Mouse (Mus musculus): ENCODE measurements at regions not wholly inside any gene's neighbourhood (a gene's known extent, or its start where the extent isn't known, plus 50 kb on each side); places are given as distances from the start of the nearest gene placed in this dataset.

DNA sequence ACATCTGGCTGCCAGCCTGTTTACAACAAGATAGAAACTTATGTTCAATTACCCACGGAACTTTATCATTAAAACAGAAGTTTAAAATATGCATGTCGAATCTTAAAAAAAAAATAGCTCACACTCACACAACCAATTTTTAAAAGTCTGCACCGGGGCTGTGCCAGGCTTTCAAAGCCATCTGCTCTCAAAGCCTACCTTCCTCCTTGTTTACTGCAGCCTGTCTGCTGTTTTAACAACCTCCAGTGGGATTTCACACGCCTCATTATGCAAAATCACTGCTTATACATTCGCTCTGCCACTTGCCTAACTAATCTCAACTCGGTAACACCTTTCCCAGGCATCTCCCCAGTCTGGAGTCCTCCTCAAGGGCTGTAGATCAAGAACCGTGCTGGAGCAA is 292.6 kb upstream of the Castor2 start:
- no peak for DNase-seq

DNA sequence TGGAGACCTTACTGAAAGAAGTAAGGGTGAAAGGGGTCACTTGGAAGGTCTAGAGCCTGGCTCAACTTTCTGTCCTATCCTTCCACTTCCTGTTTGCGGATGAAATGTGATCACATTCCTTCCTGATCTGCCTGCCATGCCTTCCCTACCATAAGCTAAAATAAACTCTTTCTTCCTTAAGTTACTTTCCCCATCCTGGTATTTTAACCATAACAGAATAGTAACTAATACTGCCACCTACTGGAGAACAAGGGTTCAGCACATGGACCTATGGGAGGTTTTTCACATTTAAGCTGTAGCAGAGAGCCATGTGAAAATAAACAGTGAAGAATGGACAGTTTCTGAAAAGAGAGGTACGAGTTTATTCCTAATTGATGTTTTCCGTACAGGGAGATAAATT is 297.5 kb upstream of the Castor2 start:
- DNase-seq = no peak

DNA sequence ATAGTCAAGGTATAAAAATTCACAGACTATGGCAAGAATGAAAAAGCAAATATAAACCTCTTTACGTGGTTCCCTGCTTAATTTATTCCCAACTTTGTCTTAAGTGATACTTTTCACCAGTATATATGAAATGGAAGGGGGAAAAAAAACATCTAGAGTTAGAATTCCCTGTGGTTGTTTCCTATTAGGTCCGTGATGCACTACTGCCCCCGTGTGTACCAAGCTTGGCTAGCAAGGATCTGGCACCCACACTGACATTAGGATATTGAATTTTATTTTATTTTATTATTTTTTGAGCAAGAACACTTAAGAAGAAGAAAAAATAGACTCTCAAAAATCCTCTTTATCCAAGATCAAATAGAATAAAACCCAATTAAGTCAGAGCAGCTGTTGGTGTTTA is 303.9 kb upstream of the Castor2 start:
- DNase-seq = no peak

DNA sequence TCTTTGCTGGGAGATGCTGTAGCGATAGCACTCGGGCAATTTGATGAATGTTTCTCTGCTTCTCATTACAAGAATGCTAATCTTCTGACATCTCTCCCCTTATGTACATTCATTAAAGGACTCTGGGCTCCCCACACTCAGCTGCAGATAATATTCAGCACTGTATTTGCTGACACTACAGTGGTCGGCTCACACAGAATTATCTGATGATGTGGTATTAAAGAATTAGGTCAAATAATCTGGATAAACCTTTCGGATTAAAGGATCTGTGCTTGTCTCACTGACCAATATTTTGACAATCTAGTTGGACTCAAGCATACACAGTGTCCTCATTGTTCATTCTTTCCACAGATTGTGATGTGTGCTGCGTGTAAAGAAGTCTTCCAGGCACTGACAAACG is 308.8 kb upstream of the Castor2 start:
- no peak for DNase-seq

DNA sequence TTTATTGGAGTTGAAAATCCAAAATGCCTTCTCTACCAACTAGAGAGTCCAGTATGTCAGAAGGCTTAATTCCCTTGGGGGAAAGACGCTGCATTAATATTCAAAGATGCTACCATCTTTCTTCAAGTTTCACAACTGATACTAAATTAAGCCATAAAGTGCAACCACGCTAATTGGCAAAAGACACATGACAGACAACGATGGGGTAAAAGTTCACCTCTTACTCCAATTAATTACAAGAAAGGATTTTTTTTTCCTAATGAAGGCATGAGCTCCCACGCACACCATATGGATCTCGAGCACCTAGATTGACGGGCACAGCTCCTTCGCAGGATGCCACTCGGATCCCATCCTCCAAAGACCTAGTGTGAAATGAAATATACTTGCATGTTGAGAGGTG is 311.5 kb upstream of the Castor2 start:
- no peak for DNase-seq

DNA sequence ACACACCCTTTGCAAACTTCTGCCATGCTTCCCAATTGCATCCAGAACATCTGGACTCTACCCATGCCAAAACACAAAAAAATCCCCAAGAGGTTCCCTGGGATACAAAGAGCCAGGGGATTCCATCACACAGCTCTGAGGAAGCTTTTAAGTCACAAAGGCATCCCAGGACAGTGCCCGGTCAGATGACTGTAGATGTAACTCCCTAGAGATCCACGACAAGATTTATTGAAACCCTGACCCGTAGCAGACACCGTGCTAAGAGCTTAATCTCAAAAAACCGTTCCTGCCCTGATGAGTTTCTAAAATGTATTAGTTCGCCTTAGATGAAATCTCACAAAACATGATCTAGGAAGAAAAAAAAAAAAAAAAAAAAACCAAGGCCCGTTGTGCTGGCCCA is 312.0 kb upstream of the Castor2 start:
- DNase-seq = no peak

DNA sequence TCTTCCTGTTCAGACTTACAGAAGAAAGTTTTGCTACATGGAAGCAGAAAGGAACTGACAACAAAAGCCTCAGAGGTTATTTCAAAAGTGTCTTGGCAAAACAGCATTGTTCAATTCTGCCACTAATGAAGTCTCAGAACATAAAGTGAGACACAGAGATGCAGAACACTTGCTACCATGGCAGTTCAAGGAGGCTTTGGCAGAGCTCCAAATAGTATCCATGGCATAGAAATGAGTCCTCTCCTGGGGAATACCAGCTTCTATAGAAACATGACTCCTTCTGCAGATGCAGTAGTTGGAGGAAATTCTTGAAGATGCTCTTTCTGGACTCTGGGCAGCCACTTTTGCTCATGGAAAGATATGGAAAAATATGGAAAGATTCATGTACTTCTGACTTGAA is 322.9 kb upstream of the Castor2 start:
- DNase-seq = no peak

DNA sequence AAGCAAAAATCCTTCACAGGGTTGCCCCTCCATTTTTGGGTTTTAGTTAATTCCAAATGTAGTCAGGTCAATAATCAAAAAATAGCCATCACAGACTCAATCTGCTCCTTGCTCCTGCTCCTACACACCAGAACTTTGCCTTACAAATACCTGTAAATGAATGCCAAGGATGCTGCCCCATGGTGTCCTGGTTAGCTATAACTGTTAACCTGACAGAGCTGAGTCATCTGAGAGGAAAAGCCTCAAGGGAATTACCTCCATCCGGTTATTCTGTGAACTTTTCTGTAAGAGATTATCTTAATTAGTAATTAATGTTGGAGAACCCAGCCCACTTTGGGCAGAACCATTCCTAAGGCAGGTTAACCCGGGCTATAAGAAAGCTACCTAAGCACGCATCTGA is 325.4 kb upstream of the Castor2 start:
- no peak for DNase-seq

DNA sequence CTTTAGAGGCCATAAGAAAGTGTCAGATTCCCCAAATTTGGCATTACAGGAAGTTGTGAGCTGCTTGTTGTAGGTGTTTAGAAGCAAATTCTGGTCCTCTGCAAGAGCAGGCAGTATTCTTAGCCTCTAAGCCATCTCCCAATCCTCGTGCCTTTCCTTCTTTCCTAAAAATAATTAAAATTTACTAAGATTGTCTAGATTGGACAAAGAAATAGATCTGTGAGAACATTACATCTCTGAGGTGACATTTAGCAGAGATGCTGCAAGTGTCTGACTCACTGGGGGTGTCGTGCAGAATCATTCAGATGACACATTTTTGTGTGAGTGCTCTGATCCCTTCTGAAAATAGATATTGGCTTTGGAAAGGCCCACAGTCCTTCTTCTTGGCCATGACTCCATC is 330.7 kb upstream of the Castor2 start:
- no peak for DNase-seq

DNA sequence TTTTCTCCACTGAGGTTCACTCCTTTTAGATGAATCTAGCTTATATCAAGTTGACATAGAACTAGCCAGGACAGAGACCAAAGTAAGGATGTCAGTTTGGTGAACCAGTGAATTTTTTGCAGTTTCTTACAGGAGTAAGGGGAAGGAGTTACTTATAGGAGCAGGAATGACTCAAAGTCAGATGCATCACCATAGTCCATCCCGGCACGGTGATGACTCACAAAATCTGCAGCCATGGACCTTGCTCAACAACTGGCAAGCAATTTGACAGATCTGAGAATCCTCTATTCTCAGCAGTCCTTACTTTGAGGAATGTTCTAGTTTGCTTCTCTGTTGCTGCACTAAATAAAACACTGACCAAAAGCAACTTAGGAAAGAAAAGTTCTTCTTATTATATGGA is 341.7 kb upstream of the Castor2 start:
- no peak for DNase-seq

DNA sequence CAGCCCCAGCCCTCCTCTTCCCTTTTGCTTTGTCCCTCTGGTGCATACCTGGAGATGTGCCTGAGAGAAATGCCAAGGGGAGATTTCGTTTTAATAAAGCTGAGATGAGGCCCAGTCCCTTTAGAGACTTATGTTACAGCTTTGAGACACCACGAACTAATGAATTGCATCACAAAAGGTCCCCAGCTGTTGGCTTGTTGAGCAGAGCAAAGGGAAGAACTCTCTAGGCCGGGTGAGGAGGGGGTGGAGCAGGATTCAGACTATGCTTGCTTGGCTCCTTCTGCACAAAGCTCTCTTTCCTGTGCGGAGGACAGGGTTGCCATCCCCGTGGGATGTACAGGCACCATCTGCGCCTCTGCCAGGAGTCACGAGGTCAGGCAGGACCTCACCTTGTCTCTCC is 345.3 kb upstream of the Castor2 start:
- DNase-seq = no peak

DNA sequence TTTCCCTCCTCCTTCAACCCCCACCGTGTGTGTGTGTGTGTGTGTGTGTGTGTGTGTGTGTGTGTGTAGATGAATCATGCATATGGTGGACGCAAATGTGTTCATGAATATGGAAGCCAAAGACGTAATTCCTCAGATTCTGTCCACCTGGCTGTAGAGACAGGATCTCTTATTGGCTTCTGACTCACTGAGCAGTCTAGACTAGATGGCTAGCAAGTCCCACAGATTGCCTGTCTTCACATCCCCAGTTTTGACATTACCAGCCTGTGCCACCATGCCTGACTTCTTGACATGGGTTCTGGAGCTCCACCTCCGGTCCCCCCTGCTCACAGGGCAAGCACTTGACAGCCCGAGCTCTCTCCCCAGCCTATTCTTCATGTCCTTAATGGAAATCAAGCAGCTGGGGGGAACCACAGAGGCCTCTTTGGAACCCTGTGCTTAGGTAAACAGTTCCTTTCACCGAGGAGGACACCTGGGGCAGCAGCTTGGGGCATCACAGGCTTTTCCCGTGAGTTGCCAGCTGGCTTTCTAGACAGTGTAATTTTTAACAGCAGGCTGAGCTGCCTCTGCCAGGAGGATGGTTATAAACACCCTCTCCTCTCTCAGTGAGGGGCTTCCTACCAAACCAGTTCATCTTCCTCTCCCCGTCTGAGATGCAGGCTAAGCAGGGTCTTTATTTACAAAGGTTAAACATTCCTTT is 345.9 kb upstream of the Castor2 start:
- no peak for DNase-seq

DNA sequence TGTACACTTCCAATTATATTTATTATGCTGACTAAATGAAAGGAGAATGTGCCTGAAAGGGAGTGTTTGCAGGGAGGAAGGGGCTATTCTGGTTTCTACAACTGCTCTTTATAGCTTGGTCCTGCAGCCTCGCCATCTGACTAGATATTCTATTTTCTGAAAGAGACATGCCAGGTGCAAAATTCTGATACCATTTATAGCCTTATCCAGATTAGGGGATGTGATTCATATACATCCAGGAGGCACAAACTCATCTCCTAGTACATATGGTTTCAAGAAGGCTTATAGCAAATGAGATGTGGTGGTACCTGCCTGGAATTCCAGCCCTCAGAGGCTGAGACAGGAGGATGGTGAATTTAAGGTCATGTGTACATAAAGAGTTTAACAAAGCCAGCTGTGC is 352.6 kb upstream of the Castor2 start:
- DNase-seq = no peak

DNA sequence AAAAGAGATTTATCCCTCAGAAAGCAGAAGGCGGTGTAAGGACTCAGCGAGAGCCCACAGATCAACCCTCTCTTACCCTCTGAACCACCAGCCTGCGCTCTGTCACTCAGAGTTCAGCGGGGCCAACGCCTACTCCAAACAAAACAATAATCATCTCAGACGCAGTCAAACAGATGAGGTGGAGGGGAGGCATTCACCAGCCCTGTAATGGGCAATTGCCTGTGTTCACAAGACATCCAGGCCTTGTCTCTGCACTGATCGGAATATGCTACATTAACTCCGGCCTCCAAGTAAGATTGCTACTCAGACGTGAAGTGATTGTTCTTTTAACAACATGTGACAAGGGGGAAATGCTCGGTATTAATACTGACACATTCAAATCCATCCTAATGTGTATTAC is 353.1 kb upstream of the Castor2 start:
- DNase-seq = no peak

DNA sequence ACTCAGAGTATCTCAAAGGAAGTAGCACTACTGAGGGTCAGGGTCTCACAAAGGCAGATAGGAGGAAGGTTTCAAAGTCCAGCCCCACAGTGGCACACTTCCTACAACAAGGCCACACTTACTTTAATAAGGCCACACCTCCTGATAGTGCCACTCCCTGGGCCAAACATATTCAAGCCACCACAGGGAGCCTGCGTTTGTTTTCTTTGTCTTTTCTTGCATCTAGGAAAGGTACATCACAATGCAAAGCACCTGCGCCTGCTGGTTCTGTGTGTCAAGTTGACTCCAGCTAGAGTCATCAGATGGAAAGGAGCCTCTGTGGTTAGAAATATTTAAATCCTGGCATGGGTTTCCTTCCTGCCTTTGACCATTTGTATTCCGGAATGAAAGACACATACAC is 355.4 kb upstream of the Castor2 start:
- no peak for DNase-seq

DNA sequence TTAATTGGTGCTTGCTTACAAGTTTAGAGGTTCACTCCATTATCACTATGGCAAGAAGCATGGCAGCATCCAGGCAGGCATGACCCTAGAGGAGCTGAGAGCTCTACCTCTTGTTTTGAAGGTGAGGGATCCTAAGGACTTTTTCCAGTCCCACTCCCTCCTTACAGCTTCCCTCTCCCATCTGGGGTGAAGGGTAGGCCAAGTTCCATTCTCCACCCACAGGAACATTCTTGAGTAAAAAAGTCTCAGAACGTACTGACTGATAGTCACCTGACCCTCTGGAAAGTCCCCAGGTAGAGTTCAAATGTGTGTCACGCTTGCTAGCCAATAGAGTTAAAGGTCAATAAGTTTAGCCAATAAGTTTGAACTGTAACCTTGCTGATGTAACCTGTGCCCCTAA is 355.9 kb upstream of the Castor2 start:
- DNase-seq = no peak

DNA sequence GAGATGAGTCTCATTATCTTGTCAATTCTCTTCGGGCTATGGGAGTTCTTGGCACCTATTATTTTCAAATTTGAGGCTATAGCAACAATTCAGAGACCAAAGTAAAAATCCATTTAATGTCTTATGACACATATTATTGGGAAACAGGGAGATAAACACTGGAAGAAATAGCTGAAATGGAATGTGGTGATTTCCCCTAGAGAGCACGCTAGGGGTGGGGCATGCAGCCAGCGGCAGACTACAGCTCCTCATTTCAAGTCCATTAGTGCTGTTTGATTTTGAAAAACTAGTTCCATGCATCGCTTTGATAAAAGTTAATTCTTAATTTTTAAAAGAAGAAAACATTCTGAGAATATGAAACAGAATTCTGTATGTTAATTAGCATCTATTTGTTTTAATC is 367.6 kb upstream of the Castor2 start:
- DNase-seq = no peak

DNA sequence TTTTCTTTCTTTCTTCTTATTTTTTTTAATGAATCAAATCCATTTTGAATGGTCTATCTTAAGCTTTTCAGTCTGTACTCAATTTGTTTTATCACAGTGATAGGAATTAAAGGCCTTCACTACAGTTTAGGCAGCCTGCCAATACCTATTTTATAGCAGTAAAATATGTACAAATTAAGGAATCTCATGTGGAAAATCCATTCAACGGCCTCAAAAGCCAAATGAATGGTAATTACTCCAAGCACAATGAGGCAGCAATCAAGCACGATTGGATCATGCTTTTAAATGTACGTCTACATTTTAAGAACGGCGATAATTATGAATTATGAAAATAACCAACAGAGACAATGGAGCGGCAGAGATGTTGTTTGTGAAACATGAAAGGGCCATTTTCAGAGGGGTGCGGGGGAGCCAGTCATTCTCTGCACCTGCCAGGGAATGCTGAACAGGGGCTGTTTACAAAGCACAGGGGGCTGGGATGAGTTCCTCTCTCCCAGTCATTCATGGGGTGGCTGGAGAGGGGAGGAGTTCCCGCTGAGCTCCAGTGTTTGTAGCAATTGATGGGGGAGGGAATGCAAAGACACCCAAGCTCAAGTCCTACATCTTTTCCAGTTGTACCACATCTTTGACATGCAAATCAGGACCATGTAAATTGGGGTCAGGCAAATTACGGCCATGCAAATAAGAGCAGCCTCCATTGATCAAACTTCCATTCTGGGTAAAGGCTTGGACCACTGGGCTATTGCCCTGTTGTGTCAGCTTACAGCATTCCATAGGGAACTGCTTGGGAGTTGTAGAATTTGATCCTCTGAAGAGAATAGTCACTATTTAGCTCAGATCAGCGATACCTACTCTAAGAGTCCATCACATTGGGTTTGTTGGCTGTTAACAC is 381.1 kb upstream of the Castor2 start:
- DNase-seq = no peak

DNA sequence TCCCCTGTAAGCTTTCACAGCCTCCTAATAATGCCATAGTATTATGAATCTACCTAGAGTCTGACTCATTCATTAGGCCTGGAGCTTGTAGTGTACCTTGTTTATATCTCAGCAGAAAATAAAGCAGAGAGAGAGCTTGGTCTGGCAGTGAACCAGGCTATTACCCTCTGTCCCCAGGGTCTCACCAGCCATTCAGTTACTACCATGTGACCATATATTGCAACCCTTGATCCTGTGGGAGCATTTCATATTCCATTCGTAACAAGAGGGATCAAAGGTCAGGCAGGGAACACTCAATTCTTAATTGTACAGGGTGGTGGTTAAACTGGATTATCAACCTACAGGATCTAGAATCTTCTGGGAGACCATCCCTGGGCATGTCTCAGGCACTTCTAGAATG is 383.7 kb upstream of the Castor2 start:
- no peak for DNase-seq

DNA sequence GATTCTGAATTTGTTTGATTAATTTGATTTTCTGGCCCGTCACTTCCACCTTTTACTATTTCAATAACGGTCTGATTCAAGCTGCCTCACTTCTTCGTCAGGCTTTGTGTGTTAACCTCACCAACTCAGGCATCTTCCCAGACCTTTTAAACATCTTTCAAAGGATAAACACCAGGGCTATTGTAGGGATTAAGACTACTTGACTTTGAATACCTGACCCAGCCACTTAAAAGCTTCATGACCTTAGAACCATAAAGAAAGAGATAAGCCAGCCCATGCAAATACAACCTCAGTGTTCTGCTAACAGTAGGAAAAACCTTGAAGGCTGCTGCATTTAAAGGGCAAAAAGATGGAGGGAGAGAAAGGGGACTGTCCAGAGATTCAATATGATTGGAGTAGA is 386.9 kb upstream of the Castor2 start:
- no peak for DNase-seq

DNA sequence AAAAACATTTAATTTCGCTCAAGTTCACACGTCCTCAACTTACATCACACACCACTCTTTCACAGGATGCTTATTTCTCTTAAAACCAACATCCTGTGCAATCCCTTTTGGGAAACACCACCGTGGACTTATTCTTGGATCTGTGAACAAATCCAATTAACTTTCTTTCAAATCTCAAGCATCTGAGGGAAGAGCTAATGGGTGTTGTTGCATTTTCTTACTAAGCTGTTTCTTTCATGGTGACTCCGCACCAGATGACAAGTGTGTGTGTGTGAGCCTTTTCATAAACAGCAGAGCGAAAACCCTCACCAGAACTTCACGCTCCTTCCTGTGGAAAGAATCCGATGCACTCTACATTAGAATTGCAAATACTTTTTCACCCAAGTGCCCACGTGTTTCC is 390.6 kb upstream of the Castor2 start:
- DNase-seq = no peak

DNA sequence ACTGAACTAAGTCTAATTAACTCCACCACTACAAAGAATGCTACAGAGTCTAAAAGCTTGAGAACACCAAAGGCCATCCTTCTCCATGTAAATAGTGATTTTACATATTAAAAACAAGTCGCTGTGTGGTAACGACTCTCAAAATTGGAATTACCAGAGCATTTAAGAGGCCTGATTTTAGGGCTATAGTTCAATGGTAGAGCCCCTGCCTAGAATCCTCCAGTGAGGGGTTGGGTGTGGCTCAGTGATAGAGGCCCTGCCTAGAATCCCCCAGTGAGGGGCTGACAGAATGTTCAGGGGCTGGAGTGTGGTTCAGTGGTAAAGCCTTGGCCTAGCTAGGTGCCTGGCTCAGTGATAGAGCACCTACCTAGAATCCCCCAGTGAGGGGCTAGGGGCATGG is 413.3 kb upstream of the Castor2 start:
- no peak for DNase-seq

DNA sequence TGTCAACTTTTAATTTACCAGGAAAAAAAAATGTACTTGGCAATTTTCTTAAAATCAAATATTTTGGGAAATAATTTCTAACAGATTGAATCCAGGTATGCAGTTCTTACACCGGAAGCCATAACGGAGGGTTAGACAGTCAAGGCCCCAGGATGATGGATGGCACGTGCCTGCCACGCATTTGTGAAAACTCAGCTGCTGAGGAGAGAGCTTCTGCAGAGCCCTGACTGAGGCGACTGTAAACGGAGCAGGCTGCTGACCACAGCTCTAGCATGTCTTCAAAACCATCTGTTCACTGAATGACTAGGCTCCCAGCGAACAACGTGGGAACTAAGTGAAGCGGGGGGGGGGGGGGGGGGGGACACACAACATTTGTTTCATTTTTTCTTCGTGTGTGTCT is 416.5 kb upstream of the Castor2 start:
- DNase-seq = no peak

DNA sequence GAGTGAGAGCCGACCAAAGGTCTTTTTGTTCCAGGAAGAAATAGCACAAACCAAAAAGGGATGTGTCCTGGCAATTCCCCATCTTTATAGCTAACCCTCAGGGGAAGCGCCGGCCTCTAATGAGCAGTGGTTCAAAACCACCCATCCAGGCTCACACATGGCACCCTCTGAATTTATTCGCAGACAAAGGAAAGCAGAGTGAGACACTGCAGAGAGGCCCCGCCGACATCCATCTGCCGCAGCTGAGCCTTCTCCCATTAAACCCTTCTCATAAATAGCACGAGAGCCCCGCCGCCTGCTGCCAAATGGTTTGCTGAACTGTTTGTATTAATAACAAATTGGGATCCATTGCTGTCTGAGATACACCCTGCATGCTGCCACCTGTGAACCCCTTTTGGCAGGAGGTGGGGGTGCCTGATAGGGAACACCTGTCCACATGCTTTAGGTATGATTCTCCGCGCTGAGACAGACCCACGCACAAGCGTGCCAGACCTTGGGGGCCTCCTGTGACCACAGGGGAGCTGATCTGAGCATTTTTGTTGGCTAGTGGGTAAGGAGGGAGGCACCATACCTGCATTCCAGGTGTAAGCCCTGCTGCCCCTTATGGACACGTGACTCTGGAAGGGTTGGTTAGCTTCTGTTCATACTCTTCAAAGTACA is 422.6 kb upstream of the Castor2 start:
- DNase-seq = no peak

All from kidney, adult 18-20 months (tissue).